Comparison of ENCODE assay signal across 28 mouse cellular contexts in the genomic region with DNA sequence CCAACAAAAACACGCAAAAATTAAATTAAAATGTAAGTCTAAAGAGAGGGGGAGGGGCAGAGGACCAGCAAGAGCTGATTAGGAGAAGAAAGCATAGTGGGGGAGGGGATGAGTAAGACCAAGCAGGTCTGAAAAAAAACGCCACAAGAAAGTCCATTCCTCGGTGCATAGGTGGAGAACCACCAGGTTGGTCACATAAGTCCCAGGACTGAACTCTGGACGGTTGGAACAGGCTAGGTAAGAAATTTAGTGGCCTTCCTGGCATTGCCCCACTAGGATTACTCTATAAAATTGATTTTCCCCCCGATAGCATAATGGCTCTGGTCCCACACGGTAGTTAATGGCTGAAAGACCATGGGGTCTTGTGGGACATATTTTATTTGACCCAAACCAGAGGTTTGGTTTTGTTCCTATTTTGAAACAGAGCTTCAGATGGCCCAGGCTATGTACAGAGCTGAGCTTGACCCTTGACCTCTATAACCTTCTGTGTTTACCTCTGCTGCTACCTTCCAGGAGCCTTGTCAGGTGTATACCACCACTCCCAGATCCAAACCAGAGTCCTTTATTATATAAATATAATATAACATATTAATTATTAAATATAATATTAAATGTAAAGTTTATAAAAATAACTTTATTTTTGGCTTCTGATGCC. TPM values are rescaled to one million over a fixed set of nuclear protein-coding genes. Genes with fewer than 3 reads are reported as not detected.
DNase-seq lines count a peak whose midpoint lies in the region; ATAC-seq and TF ChIP-seq lines count a peak whose summit lies in the region.
"Had no signal": no experiment of that assay in that cellular context is flagged by ENCODE, and none has a peak within 500 bp of the region (broad histone marks: within the 10 kb centered on the region; RNA-seq: fewer than 3 reads in every experiment).

No protein-coding gene starts in this region.

- WGBS in intestine, embryonic 16.5 days = 78% methylated on average over 6 of the region's 6 CpGs
- WGBS in liver, embryonic 14.5 days (ENCODE audit: insufficient replicate concordance) = 45% methylated on average over 6 of the region's 6 CpGs
- 80% methylated on average over 6 of the region's 6 CpGs for whole genome bisulfite sequencing in stomach, postnatal 0 days

- H3K4me1 ChIP-seq in intestine, embryonic 16.5 days (ENCODE audit: control insufficient read depth, insufficient read depth, low read length) = peaks cover 5% of the 10 kb centered on the region; the same call in 1 of the 2 replicates
- peaks cover 0 to 8% of the 10 kb centered on the region in 2 experiments; a peak in 2 of 4 replicates for H3K4me1 ChIP-seq in liver, embryonic 14.5 days (replicated peaks; ENCODE audit: control insufficient read depth in 2 of 2, insufficient read depth in 2 of 2, low read length in 1 of 2)
- no peaks in the 10 kb centered on the region for H3K4me1 ChIP-seq in stomach, postnatal 0 days (replicated peaks; ENCODE audit: control insufficient read depth, insufficient read depth)
- H3K4me1 ChIP-seq: embryonic facial prominence, embryonic 15.5 days; forebrain, embryonic 12.5 days; heart, embryonic 13.5 days had no signal

- no peaks in the 10 kb centered on the region for H3K9me3 ChIP-seq in intestine, embryonic 16.5 days (ENCODE audit: control insufficient read depth, low read length)
- H3K9me3 ChIP-seq in liver, embryonic 14.5 days (ENCODE audit: control insufficient read depth, low read length) = no peaks in the 10 kb centered on the region
- H3K9me3 ChIP-seq in stomach, postnatal 0 days (ENCODE audit: control insufficient read depth, low read length) = no peaks in the 10 kb centered on the region
- H3K9me3 ChIP-seq: embryonic facial prominence, embryonic 10.5 days; embryonic facial prominence, embryonic 15.5 days; forebrain, embryonic 12.5 days; heart, embryonic 13.5 days; limb, embryonic 13.5 days had no signal

- no peaks in the 10 kb centered on the region for H3K36me3 ChIP-seq in intestine, embryonic 16.5 days (ENCODE audit: control insufficient read depth, insufficient read depth, low read length)
- H3K36me3 ChIP-seq in liver, embryonic 14.5 days (replicated peaks; ENCODE audit: control insufficient read depth, insufficient read depth, low read depth) = no peaks in the 10 kb centered on the region
- no peaks in the 10 kb centered on the region for H3K36me3 ChIP-seq in stomach, postnatal 0 days (ENCODE audit: control insufficient read depth, insufficient read depth, low read length)
- H3K36me3 ChIP-seq: embryonic facial prominence, embryonic 10.5 days; embryonic facial prominence, embryonic 15.5 days; forebrain, embryonic 12.5 days; heart, embryonic 13.5 days; limb, embryonic 13.5 days had no signal

- peak; percentile 52; the same call in 1 of the 2 replicates for ATAC-seq in intestine, embryonic 16.5 days
- peak; percentile 61; the same call in 1 of the 2 replicates for ATAC-seq in liver, embryonic 14.5 days (ENCODE audit: insufficient read depth)
- ATAC-seq in stomach, postnatal 0 days (ENCODE audit: low FRiP score, low TSS enrichment) = 0 out of 2 replicates have a peak, but pooled peaks have one; percentile 33
- ATAC-seq: CD4-positive, CD25-positive, alpha-beta regulatory T cell, adult 4 months had no signal

- H3K27me3 ChIP-seq in intestine, embryonic 16.5 days (replicated peaks; ENCODE audit: control insufficient read depth, insufficient read depth, low read length) = no peaks in the 10 kb centered on the region
- no peaks in the 10 kb centered on the region for H3K27me3 ChIP-seq in liver, embryonic 14.5 days (ENCODE audit: control insufficient read depth, insufficient read depth, low read length)
- H3K27me3 ChIP-seq in stomach, postnatal 0 days (ENCODE audit: control insufficient read depth, insufficient read depth, low read length) = no peaks in the 10 kb centered on the region
- H3K27me3 ChIP-seq: embryonic facial prominence, embryonic 15.5 days; heart, embryonic 13.5 days had no signal

- no peak for TF ChIP-seq CTCF in liver, embryonic 14.5 days (IDR thresholded peaks at IDR 0.05; ENCODE audit: low read depth)
- no peak for TF ChIP-seq CTCF in stomach, postnatal 0 days (IDR thresholded peaks at IDR 0.05; ENCODE audit: low read depth)

- H3K4me3 ChIP-seq in intestine, embryonic 16.5 days (ENCODE audit: low read length) = no peak overlapping the region
- no peak overlapping the region for H3K4me3 ChIP-seq in liver, embryonic 14.5 days (ENCODE audit: insufficient read depth in 1 of 2, low read depth in 2 of 2, low read length in 2 of 2)
- H3K4me3 ChIP-seq in stomach, postnatal 0 days (ENCODE audit: low read depth, low read length) = no peak overlapping the region
- H3K4me3 ChIP-seq: embryonic facial prominence, embryonic 10.5 days; embryonic facial prominence, embryonic 15.5 days; forebrain, embryonic 12.5 days; heart, adult 2 months; heart, embryonic 13.5 days; left cerebral cortex, adult 2 months; limb, embryonic 13.5 days had no signal

- no peak overlapping the region for H3K27ac ChIP-seq in intestine, embryonic 16.5 days (ENCODE audit: low read length)
- H3K27ac ChIP-seq in liver, embryonic 14.5 days = no peak overlapping the region
- no peak overlapping the region for H3K27ac ChIP-seq in stomach, postnatal 0 days (replicated peaks)
- H3K27ac ChIP-seq: embryonic facial prominence, embryonic 10.5 days; embryonic facial prominence, embryonic 15.5 days; forebrain, embryonic 12.5 days; heart, adult 2 months; heart, embryonic 13.5 days; hindbrain, embryonic 14.5 days; left cerebral cortex, adult 2 months; limb, embryonic 13.5 days had no signal

- TF ChIP-seq EP300 in liver, embryonic 14.5 days (IDR thresholded peaks at IDR 0.05; ENCODE audit: low read depth) = no peak
- no peak for TF ChIP-seq EP300 in stomach, postnatal 0 days (optimal IDR thresholded peaks at IDR 0.05)

- no peak overlapping the region for H3K9ac ChIP-seq in intestine, embryonic 16.5 days (ENCODE audit: low read depth, low read length)
- H3K9ac ChIP-seq in liver, embryonic 14.5 days (replicated peaks) = no peak overlapping the region
- H3K9ac ChIP-seq in stomach, postnatal 0 days (ENCODE audit: low read length) = no peak overlapping the region
- H3K9ac ChIP-seq: embryonic facial prominence, embryonic 15.5 days; forebrain, embryonic 12.5 days; heart, embryonic 13.5 days; hindbrain, embryonic 14.5 days; limb, embryonic 13.5 days; lung, embryonic 14.5 days had no signal

- no peak overlapping the region for H3K4me2 ChIP-seq in intestine, embryonic 16.5 days (ENCODE audit: low read depth, low read length)
- no peak overlapping the region for H3K4me2 ChIP-seq in liver, embryonic 14.5 days (ENCODE audit: low read depth)
- H3K4me2 ChIP-seq in stomach, postnatal 0 days (replicated peaks; ENCODE audit: low read depth) = no peak overlapping the region
- H3K4me2 ChIP-seq: embryonic facial prominence, embryonic 15.5 days; forebrain, embryonic 12.5 days; heart, embryonic 13.5 days; hindbrain, embryonic 14.5 days; limb, embryonic 13.5 days; lung, embryonic 14.5 days had no signal

- DNase-seq in ZHBTc4 (ENCODE audit: low read depth, low spot score) = peak; percentile 24
- no peak for DNase-seq in liver, embryonic 14.5 days (ENCODE audit: low read depth in 3 of 3, low spot score in 3 of 3)
- no peak for DNase-seq in stomach, postnatal 0 days (ENCODE audit: low spot score)
- no peak for DNase-seq in right cerebral cortex, postnatal 14 days
- no peak for DNase-seq in kidney, adult 9 months
- no peak for DNase-seq in right cerebral cortex, postnatal 10 days (ENCODE audit: low spot score in 2 of 2)
- DNase-seq: adrenal gland, adult 8-10 months; cerebellum, adult 8-10 months; cerebellum, postnatal 25 days; gastrocnemius, postnatal 36 days; heart, adult 2 months; heart, postnatal 10 days; lung, embryonic 14.5 days; lung, postnatal 14 days; midbrain, embryonic 14.5 days; thymus, postnatal 4 days had no signal

RNA-seq across cellular contexts. Expression of gene Gstt3, which starts 8.0 kb away (rescaled TPM):
- 49.1 and 53.1 TPM in 2 replicates for polyA plus RNA-seq in intestine, embryonic 16.5 days (2015; fragmentation: Nextera tagmentation; extraction: Ambion mirVana)
- polyA plus RNA-seq in liver, embryonic 14.5 days (2012; rRNA removed) = 5.3 and 5.5 TPM in 2 replicates
- polyA plus RNA-seq in liver, embryonic 14.5 days (2014; fragmentation: Nextera tagmentation; extraction: Ambion mirVana) = 9.4 and 12.0 TPM in 2 replicates
- 72.6 and 77.8 TPM in 2 replicates for polyA plus RNA-seq in stomach, postnatal 0 days (2015; fragmentation: Nextera tagmentation; extraction: Ambion mirVana)
- polyA plus RNA-seq: neural tube, embryonic 14.5 days had no signal

RNA-seq across cellular contexts. Expression of gene Gm20441, which starts 8.5 kb away (rescaled TPM):
- polyA plus RNA-seq in intestine, embryonic 16.5 days (2015; fragmentation: Nextera tagmentation; extraction: Ambion mirVana) = not detected in 2 replicates
- 0.04 TPM in 1 of 2 replicates, not detected in the other for polyA plus RNA-seq in liver, embryonic 14.5 days (2012; rRNA removed)
- not detected in 2 replicates for polyA plus RNA-seq in liver, embryonic 14.5 days (2014; fragmentation: Nextera tagmentation; extraction: Ambion mirVana)
- 0.16 and 0.64 TPM in 2 replicates for polyA plus RNA-seq in stomach, postnatal 0 days (2015; fragmentation: Nextera tagmentation; extraction: Ambion mirVana)
- polyA plus RNA-seq: CD4-positive, CD25-positive, alpha-beta regulatory T cell, adult 4 months; embryonic facial prominence, embryonic 10.5 days; embryonic facial prominence, embryonic 15.5 days; forebrain, embryonic 12.5 days; heart, adult 2 months; heart, embryonic 13.5 days; hindbrain, embryonic 14.5 days; limb, embryonic 13.5 days; lung, embryonic 14.5 days; midbrain, embryonic 14.5 days; neural tube, embryonic 14.5 days; spleen, adult 2 months; thymus, postnatal 0 days had no signal

RNA-seq across cellular contexts. Expression of gene Gstt1, which starts 9.2 kb away (rescaled TPM):
- 16.4 and 19.2 TPM in 2 replicates for polyA plus RNA-seq in intestine, embryonic 16.5 days (2015; fragmentation: Nextera tagmentation; extraction: Ambion mirVana)
- 71.5 and 90.6 TPM in 2 replicates for polyA plus RNA-seq in liver, embryonic 14.5 days (2012; rRNA removed)
- 68.8 and 75.7 TPM in 2 replicates for polyA plus RNA-seq in liver, embryonic 14.5 days (2014; fragmentation: Nextera tagmentation; extraction: Ambion mirVana)
- polyA plus RNA-seq in stomach, postnatal 0 days (2015; fragmentation: Nextera tagmentation; extraction: Ambion mirVana) = 16.1 and 19.7 TPM in 2 replicates

RNA-seq across cellular contexts. Expression of gene Ddt, which starts 16.0 kb away (rescaled TPM):
- polyA plus RNA-seq in intestine, embryonic 16.5 days (2015; fragmentation: Nextera tagmentation; extraction: Ambion mirVana) = 82.0 and 92.1 TPM in 2 replicates
- polyA plus RNA-seq in liver, embryonic 14.5 days (2012; rRNA removed) = 116 and 138 TPM in 2 replicates
- polyA plus RNA-seq in liver, embryonic 14.5 days (2014; fragmentation: Nextera tagmentation; extraction: Ambion mirVana) = 169 and 176 TPM in 2 replicates
- 64.1 and 68.4 TPM in 2 replicates for polyA plus RNA-seq in stomach, postnatal 0 days (2015; fragmentation: Nextera tagmentation; extraction: Ambion mirVana)

RNA-seq across cellular contexts. Expression of gene Cabin1, which starts 25.1 kb away (rescaled TPM):
- 26.4 and 27.1 TPM in 2 replicates for polyA plus RNA-seq in intestine, embryonic 16.5 days (2015; fragmentation: Nextera tagmentation; extraction: Ambion mirVana)
- 11.2 and 11.3 TPM in 2 replicates for polyA plus RNA-seq in liver, embryonic 14.5 days (2012; rRNA removed)
- 12.0 and 13.7 TPM in 2 replicates for polyA plus RNA-seq in liver, embryonic 14.5 days (2014; fragmentation: Nextera tagmentation; extraction: Ambion mirVana)
- 13.9 and 14.7 TPM in 2 replicates for polyA plus RNA-seq in stomach, postnatal 0 days (2015; fragmentation: Nextera tagmentation; extraction: Ambion mirVana)
